Mouse (Mus musculus) liver, embryonic 18 days (tissue): ENCODE results near the gene Recql5. TPM values are rescaled to one million over a fixed set of nuclear protein-coding genes. Genes with fewer than 3 reads are reported as not detected.

Source experiments
- polyA plus RNA-seq: library from polyadenylated mRNA; depleted of rRNA; stranded (reverse); fragments of >200 nt; gene quantifications from 2 replicates; pipeline ENCODE4 v1.2.3, GENCODE M21; 2012; rRNA removed

Gene Recql5
- 6.0 and 6.8 TPM in 2 replicates for polyA plus RNA-seq

DNA sequence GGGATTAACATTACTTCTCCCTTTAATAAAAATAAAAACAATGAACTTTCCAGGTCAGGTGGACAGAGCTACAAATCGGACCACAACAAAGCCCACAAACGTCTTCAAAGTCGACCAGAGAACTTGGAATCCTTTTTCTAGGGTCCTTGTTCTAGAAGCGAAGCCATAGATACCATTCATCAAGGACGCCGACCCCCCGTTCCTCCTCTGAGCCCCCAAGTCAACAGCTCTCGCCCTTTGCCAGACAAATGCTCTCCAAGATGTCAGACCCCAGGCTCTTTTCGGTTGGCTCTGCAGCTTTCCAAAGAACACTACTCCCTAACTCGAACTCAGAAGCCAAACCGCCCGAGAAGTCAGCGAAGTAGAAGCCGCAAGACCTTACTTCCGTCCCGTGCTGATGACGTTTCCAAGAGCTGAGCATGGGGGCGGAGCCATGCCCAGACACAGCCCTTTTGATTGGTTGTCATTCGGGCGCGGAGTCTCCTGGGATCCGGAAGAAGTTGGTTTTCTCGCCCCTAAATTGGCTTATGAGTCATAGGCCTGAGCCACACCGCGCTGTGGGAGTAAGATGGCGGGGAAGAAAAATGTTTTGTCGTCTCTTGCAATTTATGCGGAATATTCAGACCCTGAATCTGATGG is at the start of gene Recql5, which contains the start of gene Sap30bp:
TSS of gene Recql5 (minus strand) at position 370 of the 639 bp plus-strand sequence.
TSS of gene Sap30bp (plus strand) at position 175 of the 639 bp plus-strand sequence.

DNA sequence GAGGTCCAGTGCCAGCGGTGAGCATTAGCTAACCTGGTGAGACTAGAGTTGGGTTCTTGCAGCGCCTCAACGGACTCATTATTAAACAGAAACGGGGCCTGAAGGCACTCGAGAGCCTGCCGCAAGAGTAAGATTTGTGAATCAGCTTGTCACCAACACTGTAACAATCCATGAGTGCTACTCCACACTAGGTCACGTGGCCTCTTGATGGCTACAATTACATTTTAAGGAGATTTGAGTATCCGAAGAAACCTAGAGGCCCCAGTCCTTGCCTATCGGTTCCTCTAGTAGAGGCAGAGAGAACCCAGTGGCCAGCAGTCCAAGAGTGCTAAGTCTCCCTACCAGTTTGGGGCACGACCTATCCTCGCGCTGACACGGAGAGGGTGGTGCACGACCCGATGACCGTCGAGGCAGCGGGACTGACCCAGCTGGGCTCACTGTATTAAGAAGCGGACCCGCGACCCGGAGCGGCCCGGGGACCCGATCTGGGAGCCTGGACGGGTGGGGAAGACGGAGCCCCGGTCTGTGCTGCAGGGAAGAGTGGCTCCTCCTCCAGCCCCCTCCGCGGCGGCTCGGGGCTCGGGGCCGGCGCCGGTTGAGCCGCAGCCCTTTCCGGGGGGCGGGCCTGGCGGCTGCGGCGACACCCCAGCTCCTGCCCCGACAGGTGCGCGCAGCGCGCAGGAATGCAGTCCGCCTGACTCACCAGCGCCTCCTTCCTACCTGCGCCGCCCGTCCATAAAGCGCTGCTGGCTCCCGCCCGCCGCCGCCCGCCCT is 41.2 kb upstream of the Recql5 start, which contains the start of gene Itgb4:
TSS of gene Itgb4 (plus strand) at position 401 of the 774 bp plus-strand sequence.

GRCm38 (mm10) chr11:115911632-115912376 is 21.5 kb downstream of the Recql5 start, which contains the start of gene Smim6:
TSS of gene Smim6 (plus strand) at chr11:115912017.

DNA sequence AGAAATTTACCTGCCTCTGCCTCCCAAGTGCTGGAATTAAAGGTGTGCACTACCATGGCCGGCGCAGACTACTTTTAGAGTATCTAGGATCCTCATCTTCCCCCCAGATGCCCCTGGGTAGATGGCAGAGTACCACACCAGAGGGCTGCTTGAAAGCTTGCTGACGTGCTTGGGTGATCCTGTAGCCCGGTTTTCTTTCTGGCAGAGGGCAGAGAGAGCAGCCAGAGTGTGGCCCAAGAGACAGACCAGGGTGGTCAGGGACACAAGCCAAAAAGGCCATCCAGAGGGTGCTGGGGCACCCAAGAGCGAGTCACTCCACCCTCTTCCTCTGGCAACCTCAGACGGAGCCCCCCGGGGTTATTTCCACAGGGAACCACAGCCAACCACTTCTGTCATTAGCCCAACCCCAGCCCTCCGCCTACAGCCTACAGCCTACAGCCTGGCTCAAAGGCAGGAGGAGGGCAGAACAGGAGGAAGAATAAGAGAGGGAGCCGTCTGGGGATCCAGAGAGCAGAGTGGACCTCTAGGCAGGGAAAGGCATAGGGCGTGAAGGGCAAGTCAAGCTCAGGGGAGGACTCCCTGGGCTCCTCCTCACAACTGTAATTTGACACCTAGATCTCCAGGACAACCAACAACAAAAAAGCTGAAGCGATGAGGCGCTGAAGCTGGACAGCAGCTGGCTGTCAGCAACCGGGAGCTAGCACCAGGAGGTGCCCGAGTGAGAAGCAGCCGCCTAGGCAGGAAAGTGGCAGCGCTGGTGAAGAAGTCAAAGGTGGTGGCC is 33.6 kb downstream of the Recql5 start, which contains the start of gene Smim5:
TSS of gene Smim5 (plus strand) at position 481 of the 781 bp plus-strand sequence.

DNA sequence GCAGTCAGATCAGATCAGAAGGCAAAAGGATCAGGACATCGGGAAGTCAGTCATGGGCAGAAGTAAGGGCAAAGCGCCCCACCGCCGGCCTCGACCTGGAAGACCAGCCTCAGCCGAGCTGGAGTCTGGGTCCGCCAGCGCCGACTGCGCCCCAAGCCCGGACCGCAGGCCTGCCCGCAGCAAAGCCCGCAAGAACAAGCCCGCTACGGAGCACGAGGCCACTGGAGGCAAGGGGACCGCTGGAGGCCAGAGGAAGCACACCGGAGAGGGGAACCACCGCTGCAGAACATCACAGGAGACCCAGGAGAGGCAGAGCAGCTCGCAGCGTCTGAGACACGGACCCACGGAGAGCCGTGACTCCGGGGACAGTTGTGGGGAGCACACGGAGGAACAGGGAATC is 74.9 kb downstream of the Recql5 start, which contains the start of gene Myo15b:
TSS of gene Myo15b (plus strand) at position 53 of the 400 bp plus-strand sequence.

Other genes starting within 250 kb of the Recql5 start
- 22.1 and 25.3 TPM in 2 replicates for gene Grb2, start 224.9 kb downstream of the Recql5 start, polyA plus RNA-seq
- gene Tmem94, start 168.0 kb downstream of the Recql5 start, polyA plus RNA-seq, result 7.4 and 8.5 TPM in 2 replicates
- gene Caskin2, start 119.8 kb downstream of the Recql5 start, polyA plus RNA-seq, result 4.7 and 5.5 TPM in 2 replicates
- gene Tsen54, start 118.8 kb downstream of the Recql5 start, polyA plus RNA-seq, result 8.9 and 9.4 TPM in 2 replicates
- gene Llgl2, start 109.4 kb downstream of the Recql5 start, polyA plus RNA-seq, result 23.6 and 26.0 TPM in 2 replicates
- 1.1 and 1.3 TPM in 2 replicates for gene Myo15b, start 75.1 kb downstream of the Recql5 start, polyA plus RNA-seq
- 9.2 and 10.1 TPM in 2 replicates for gene Smim5, start 33.5 kb downstream of the Recql5 start, polyA plus RNA-seq
- gene Smim6, start 21.5 kb downstream of the Recql5 start, polyA plus RNA-seq, result 0.96 and 1.1 TPM in 2 replicates
- gene Sap30bp, start 195 bp downstream of the Recql5 start, polyA plus RNA-seq, result 18.6 and 21.1 TPM in 2 replicates
- 0.21 and 0.23 TPM in 2 replicates for gene Itgb4, start 41.2 kb upstream of the Recql5 start, polyA plus RNA-seq
- gene Galk1, start 79.2 kb upstream of the Recql5 start, polyA plus RNA-seq, result 104 TPM in 2 replicates
- gene H3f3b, start 94.5 kb upstream of the Recql5 start, polyA plus RNA-seq, result 210 and 217 TPM in 2 replicates
- gene Unk, start 96.8 kb upstream of the Recql5 start, polyA plus RNA-seq, result 9.9 and 13.0 TPM in 2 replicates
- 9.5 and 10.8 TPM in 2 replicates for gene Unc13d, start 144.5 kb upstream of the Recql5 start, polyA plus RNA-seq
- 48.7 and 52.4 TPM in 2 replicates for gene Wbp2, start 153.5 kb upstream of the Recql5 start, polyA plus RNA-seq
- gene Trim47, start 193.7 kb upstream of the Recql5 start, polyA plus RNA-seq, result 8.2 and 8.4 TPM in 2 replicates
- gene Trim65, start 197.7 kb upstream of the Recql5 start, polyA plus RNA-seq, result 2.0 and 2.3 TPM in 2 replicates
- gene Mrpl38, start 205.4 kb upstream of the Recql5 start, polyA plus RNA-seq, result 18.9 and 19.5 TPM in 2 replicates
- gene Fbf1, start 234.7 kb upstream of the Recql5 start, polyA plus RNA-seq, result 6.7 and 6.8 TPM in 2 replicates